Mouse (Mus musculus) thymus, postnatal 25 days (tissue): ENCODE data around the gene Gng3.
"Not testable (repeated sequence)": the region's sequence is repeated elsewhere in the genome, so short reads cannot be mapped to it uniquely, and the experiment has no call there.

ENCODE experiments used
- DNase-seq: peaks from one replicate; pipeline ENCODE4 v3.0.0; 2022

Gng3 gene

DNA sequence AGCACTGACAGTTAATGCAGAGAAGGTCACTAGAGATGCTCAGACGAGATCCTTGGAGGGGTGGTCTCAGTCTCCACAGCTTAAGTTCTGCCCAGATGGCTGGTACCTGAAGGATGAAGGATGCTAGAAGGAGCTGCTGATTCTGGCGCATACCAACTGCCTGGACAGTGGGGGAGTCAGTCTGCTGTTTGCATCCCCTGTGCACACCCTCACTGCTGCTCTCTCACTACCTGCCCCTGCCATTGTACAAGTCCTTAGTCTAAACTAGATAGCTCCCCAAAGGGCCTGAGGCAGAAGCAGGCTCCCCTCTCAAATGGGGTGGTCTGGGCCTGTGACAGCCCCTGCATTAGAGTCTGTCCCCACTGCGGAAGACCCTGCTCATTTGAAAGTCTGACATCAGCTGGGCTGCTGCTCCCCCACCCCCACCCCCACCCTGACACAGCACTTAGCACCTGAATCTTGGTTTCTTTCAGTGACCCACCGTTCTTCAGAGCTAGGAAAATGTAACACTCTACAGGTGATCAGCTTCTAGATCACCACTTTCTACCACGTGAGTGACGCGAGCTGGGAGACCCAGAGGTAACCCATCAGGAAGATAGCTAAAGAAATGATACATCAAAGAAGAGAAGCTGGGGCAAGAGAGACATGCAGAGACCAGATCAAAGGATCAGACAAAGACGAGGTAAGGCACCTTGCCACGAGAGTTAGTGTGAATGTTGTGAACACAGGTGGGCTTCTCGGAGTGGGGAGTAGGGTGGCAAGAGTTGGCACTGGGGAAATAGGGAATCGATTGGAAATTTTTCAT, at the start of gene Gng3:
Gene Gng3 (minus strand): TSS at position 92 of the 805 bp plus-strand sequence.
- DNase-seq, result no peak

DNA sequence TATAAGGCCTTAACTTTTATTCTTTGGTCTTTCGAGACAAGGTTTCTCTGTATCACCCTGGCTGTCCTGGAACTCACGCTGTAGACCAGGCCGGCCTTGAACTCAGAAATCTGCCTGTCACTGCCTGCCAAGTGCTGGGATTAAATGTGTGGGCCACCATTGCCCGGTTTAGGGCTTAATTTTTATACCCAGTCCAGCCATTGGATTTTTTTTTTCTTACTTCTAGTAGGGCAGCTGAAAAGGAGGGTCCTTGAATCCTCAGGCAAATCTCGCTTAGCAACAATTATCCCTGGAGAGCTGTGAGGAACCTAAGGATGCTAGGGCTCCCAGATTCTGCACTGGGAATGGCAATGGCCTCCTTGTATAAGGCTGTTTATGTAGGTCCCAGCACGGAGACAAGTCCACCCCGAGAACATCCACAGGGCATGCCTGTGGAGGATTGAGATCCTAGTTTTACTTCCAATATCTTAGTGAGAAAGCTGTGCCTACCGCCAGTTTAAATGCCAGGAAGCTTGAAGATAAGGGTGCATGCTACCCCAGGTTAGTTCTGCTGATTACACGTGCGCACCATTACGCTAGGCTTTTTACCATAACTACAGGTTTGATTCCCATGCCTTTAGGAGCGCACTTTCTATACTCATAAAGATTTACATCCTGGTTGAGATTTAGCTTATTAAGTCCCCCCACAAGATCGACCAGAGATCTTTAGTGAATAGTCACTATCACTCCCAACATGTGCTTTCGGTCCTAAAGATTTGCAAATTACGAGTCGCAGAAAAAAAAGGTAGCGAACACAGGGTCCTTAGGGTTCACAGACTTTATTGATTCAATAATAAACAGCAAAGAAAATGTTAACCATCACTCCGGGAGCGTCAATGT, 48.8 kb upstream of the Gng3 start:
- DNase-seq, result no peak

DNA sequence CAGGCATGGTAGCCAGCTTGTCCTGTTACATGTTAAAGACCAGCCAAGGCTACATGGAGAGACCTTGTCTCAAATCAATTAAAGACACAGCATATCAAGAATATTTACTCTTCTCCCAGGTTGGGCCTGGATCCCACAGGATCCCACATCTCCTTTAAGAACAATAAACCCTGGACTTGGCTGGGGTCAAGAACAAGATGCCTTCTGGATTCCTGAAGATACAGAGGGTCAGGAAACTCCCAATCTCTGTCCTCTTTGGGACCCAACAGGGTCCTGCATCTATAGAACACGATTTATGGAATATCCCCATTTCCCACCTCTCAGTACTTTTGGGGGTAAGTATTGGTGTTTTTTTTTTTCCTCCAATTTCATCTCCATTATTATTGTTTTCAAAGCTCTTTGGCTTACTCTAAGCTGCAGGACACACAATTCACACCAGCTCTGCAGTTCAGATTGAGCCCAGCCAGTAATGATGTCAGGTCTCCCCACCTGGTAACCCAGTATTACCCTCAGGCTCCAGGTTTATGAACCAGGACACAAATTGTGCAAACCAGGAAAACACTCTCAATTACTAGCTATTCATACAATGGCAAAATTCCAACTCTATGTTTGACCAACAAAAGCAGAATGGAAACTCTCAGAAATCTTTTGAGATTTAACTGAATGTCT, 48.1 kb upstream of the Gng3 start:
- no peak for DNase-seq

DNA sequence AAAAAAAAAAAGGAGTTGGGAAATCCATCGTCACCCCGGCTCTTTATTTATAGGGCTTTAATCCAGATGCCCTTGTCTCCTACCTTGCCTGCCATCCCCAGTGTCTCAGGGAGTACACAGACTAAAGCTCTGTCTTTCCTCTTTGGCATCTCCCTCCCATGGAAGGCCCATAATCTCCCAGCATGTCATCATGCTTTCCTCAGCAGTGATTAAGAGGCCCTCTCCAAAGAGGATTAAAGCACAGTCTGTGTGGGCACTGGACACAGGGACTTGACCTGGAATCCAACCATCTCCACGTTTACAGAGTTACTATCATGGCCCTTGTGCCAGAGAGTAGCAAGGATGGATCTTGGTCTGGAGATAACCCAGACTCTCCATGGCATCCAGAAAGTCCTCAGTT, 44.6 kb upstream of the Gng3 start, which contains the start of the genes Lbhd1 and Gm49403:
Gene Lbhd1 (plus strand): TSS at position 117 of the 400 bp plus-strand sequence.
Gene Gm49403 (plus strand): TSS at position 315 of the 400 bp plus-strand sequence.
- no peak for DNase-seq

DNA sequence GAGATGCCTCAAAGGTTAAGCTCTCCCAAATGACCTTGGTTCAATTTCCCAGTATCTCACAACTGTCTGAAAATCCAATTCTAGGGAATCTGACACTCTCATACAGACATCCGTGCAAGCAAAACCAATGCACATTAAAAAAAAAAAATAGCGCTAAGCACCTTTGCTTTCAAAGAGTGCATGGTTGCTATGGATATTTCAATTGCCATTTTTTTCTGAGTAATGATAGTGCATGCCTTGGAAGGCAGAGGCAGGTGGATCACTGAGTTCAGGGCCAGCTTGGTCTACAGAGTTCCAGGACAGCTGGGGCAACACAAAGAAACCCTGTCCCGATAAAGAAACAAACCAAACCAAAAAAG, 42.0 kb upstream of the Gng3 start:
- DNase-seq, result no peak

DNA sequence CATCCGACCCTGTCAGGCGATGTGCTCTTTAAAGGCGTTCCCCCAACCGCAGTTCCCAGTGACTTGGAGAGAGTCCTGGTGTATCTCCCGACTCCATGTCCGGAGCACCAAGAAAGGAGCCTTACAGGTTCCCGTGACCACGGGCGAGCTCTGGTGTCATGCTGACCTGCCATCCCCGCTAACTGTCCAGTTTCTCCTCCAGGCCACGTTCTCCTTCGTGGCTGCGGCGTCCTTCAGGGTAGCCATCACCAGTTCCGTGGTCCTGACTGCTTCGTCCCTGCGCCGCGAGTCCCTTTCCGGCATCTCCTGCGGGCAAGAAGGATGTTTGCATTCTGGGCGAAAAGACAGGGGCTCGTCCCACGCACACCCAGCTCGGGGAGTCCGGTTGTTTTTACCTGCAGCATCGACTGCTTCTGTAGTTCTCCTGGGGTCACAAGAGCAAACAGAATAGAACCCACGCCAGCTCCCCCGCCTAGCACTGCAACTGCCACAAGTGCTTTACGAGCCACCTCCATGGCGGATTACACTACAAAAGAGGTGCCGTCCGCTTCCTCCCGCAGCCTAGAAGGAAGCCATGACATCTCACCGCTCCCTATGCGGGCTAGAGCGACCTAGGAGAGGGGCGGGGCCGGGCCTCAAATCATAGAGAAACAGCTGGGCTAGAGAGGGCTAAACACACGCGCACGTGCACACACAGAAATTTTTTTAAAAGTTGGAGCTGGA, 41.5 kb upstream of the Gng3 start, which contains the start of gene Uqcc3:
Gene Uqcc3 (minus strand): TSS at position 613 of the 723 bp plus-strand sequence.
- DNase-seq, result peak; percentile 93

DNA sequence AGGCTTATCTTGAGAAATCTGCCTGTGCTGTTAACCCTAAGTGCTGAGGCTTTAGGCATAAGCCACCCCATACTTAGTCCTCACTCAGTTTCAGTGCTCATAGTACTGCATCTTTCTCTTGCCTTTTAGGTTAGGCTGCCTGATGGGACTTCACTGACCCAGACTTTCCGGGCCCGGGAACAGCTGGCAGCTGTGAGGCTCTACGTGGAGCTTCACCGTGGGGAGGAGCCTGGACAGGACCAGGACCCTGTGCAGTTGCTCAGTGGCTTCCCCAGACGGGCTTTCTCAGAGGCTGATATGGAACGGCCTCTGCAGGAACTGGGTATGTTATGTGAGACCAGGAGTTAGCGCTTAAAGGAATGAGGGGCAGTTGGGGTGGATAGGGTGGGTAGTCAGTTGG, 36.0 kb upstream of the Gng3 start:
- no peak for DNase-seq

DNA sequence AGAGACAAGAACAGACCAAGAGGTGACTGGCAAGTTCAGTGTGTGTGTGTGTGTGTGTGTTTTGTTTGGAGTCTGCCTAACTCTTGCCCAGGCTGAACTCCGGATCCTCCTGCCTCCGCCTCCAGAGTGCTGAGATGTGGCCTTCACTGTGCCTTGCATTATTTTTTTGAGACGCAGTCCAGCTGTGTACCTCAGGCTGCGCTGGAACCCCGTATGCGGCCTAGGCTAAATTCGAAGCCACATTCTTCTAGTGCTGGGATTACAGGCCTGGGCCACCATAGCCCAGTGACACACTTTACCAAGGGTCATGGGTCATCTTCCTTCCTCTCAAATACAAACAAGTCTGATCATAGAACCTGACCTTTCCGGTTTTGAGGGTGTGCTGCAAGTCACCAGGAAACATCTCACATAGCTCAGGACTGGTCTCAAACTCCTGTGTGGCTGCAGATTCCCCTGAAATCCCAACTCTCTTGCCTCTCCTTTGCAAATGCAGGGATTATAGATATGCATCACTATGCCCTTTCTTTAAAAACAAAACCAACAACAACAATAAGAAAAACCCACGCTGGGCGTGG, 33.4 kb upstream of the Gng3 start:
- DNase-seq, result no peak

DNA sequence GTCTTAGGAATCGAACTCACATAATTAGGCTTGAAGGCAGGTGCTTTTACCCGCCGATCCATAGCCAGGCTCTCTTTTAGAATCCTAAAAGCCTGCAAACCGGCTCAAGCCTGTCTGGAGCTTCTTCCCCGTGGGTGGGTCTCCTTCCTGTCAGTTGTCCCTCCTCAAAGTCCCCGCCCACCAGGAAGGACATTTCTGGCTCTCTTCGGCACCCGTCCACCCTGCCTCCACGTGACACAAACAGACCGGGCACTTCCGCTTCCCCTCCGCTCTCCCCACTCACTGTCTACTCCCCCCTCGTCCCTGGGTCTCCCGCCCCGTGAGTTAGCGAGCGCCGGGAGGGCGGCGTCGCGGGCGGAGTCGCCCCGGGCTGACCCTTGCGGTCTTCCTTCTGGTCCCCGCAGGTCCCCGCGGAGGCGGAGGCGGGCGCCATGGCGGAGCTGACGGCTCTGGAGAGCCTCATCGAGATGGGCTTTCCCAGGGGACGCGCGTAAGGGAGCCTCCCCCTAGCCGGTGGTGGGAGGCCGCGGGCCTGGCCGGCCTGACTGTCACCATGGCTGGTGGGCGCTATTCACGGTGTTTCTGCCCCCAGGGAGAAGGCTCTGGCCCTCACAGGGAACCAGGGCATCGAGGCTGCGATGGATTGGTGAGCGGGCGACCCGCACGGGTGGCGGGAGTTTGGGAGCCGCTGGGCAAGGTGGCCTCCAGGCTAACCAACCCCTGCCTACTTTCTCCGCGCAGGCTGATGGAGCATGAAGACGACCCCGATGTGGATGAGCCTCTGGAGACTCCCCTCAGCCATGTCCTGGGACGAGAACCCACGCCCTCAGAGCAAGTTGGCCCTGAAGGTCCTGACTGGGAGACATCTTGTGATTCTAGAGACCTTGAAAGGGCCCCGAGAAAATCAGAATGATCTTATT, 32.5 kb upstream of the Gng3 start, which contains the start of gene Ubxn1:
Gene Ubxn1 (plus strand): TSS at position 230 of the 920 bp plus-strand sequence.
- DNase-seq, result peak; percentile 96

DNA sequence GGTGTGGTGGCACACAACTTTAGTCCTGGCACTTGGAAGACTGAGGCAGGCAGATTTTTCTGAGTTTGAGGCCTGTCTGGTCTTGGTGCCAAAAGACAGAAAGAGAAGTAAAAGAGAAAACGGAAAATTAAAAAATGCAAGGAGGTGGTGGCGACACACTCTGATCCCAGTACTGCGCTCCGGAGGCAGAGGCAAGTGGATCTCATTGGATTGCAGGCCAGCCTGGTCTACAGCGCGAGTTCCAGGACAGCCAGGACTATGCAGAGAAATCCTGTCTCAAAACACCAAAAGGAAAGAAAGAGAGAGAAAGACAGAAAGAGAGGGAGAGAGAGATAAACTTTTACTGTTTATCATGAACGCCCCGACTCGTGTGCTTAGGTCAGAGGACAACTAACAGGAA, 31.8 kb upstream of the Gng3 start:
- no peak for DNase-seq

DNA sequence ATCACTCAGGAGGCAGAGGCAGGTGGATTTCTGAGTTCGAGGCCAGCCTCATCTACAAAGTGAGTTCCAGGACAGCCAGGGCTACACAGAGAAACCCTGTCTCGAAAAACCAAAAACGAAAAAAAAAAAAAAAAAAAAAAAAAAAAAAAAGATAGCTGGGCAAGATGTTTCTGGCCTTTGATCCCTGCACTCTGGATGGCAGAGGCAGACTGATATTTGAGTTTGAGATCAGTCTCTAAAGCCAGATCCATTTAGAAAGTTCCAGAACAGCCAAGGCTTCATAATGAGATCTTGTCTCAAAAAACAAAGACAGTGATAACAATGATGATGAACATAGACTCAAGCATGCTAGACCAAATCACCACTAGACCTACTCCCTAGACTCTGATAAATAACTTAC, 31.4 kb upstream of the Gng3 start:
- DNase-seq, result not testable (repeated sequence)

DNA sequence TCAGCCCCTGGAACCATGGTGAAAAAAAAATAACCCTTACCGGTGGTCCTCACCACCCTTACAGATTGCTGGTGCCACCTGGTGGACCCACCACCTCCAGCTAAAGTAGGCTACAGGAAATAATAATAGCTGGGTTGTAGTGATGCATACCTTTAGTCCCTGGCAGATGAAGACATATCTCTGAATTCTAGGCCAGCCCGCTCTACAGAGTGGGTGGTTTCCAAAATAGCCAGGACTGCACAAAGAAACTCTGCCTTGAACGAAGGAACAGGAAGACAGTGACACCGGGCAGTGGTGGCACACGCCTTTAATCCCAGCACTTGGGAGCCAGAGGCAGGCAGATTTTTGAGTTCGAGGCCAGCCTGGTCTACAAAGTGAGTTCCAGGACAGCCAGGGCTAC, 25.3 kb upstream of the Gng3 start:
- DNase-seq, result no peak

DNA sequence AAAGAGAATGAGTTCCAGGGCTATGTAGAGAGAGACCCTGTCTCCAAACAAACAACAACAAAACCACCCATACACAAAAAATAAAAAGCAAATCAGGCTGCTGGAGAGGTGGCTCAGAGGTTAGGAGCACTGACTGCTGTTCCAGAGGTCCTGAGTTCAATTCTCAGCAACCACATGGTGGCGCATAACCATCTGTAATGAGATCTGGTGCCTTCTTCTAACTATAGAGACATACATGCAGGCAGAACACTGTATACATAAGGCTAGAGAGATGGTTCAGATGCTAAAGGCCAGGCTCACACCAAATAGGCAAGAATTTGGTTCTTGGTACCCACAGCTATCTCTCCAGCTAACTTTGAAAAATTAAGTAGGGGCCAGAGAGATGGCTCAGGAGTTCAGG, 20.0 kb upstream of the Gng3 start:
- DNase-seq, result peak; percentile 64

DNA sequence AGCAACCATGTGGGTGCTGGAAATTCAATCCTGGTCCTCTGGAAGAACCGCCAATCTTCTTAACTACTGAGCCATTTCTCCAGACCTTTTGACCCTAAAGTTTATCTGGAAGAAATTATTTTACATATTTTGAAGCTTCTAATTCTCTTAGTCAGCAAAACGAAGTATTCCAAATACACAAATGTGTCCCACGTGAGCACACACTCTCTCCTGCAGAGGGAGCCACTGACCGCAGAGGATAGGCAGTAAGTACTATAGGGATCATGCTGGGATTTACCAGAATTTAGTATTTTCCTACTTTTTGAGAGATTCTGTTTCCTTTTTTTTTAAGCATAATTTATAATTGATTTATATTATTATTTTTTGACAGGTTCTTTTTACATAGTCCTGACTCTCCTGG, 18.7 kb upstream of the Gng3 start:
- DNase-seq, result peak; percentile 50

DNA sequence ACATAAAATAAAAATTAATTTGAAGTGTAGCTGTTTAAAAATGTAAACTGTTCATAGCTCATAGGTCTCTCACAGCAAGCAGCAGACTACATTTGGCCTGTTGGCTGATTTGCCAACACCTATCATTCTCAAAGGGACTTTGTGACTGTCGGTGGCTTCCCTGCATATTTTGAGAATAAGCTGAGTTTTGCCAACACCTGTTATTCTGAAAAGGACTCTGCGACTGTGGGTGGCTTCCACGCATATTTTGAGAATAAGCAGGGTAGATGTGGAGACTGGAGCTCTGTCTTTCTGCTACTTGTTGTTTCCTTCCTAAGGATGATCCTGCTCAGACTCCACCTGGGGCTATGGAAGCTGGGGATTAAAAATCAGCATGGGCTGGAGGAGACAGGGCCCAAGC, 14.1 kb upstream of the Gng3 start:
- DNase-seq, result no peak

DNA sequence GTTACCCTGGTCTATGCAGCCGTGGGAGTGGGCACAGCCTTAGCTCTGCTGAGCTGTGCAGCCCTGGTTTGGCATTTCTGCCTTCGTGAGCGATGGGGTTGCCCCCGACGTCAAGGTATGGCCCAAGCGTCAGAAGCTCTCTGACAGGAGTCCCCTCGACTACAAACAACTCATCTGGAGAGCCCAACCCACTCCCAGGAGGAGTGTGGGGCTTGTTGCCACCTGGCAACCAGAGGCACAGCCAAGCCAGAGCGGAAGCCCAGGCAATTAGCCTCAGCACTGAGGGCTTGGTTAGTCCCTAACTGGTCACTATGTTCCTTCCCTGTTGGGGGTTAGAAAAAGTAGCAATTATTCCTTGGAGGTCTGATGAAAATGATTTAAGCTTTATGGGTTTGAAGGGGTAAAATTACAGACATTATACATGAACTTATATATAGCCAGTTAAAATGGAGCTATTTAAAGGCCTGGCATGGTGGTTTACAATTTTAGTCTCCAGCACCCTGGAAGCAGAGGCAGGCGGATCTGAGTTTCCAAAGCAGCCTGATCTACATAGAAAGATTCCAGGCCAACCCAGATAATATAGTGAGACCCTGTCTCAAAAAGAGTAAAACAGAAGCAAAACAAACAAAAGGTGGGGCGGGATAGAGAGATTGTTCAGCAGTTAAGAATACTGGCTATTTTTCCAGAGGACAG, 13.4 kb upstream of the Gng3 start:
- DNase-seq, result no peak

DNA sequence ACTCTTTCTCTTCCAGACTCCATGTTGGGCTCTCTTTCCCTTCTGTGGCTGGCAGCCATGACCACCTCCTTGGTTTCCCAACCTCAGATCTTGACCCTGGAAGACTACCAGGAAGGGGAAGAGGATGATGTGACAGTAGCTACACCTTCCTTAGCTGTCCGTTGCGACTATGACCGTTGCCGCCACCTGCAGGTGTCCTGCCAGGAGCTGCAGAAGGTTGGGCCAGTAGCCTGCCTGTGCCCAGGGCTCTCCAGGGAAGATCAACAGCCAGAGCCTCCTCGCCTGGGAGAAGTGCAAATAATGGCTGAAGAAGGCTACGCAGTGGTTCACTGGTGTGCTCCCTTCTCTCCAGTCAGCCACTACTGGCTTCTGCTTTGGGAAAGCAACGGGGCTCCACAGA, 12.6 kb upstream of the Gng3 start:
- DNase-seq, result no peak

DNA sequence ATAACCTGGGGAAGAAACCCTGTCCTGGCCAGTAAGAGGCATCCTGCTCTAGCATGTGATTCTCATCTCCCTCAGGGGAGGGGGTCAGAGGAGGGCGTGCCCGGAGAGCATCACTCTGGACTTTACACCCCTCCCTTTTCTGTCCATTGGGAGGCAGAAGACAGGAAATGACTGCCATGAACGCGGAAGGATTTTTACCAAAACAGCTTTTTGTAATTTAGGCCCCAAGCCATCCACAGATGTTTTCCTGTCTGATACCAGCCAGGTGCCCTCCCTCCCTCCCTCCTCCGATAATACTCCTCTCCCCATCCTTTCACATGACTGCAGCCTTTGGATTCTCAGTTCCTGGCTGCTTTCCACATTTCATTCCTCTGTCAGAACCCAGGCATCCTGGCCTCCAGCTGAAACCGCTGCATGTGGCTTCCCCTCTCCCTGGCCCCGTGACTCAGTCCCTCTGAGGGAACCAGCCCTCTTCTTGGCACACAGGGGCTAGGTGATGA, 11.5 kb upstream of the Gng3 start, which contains the start of gene Lrrn4cl:
Gene Lrrn4cl (plus strand): TSS at position 367 of the 500 bp plus-strand sequence.
- DNase-seq, result no peak

DNA sequence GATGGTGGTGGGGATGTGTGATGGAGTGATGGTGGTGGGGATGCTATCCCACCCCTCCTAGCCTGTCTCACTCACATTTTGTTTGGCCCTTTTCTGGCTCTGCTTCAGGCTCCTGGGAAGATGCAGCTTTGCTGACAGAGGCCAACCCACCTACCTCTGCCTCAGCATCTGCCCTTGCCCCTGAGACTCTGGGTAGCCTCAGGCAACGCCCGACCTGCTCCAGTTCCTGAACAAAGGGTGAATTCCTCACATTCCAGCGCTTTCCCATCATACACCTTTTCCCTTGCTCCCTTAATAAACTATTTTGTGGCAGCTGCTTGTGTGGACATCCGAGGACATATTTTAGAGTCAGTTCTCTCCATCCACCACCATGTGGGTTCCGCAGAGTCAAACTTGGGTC, 9.4 kb upstream of the Gng3 start:
- DNase-seq, result no peak
